Mouse (Mus musculus) cerebellum, postnatal 14 days (tissue): ENCODE results near the gene Ctnnd2.
A peak's percentile ranks its signal among the peaks of the same experiment; 100 is the strongest.
"Not testable (repeated sequence)": the region's sequence is repeated elsewhere in the genome, so short reads cannot be mapped to it uniquely, and the experiment has no call there.

Experiments used
- DNase-seq, 2 experiments: peaks; one replicate each; pipeline ENCODE4 v3.0.0; 2021; ENCODE audit warnings: mixed read lengths in 2 of 2

Ctnnd2 gene

GRCm38 (mm10) chr15:30172391-30173281 is at the start of gene Ctnnd2:
Gene Ctnnd2, plus strand, starts transcription at chr15:30172593.
- DNase-seq = peak; percentile 89 to 92

- no peak for DNase-seq
Measured at GRCm38 (mm10) chr15:30130705-30131104, 41.7 kb upstream of the Ctnnd2 start.

- not testable (repeated sequence) for DNase-seq
Measured at GRCm38 (mm10) chr15:30139626-30140025, 32.8 kb upstream of the Ctnnd2 start.

DNA sequence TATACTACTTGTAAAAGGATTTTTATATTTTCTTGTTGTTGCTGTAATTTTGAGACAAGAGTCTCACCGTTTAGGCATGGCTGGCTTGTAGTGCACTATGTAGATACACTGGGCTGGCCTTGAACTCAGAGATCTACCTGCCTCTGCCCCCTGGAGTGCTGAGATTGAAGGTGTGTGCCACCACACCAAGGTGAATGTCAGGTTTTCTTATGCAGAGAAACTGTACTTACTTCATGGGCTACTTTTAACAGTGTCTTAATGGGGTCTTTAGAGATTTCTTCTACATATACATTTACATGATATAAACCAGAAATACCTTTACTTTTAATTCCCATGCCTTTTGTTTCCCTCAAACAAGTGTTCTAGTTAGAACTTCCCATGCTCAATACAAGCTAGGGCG is 27.0 kb upstream of the Ctnnd2 start:
- DNase-seq = no peak

GRCm38 (mm10) chr15:30152176-30152575 is 20.2 kb upstream of the Ctnnd2 start:
- no peak for DNase-seq

- DNase-seq = no peak
Measured at GRCm38 (mm10) chr15:30157975-30158374, 14.4 kb upstream of the Ctnnd2 start.

- DNase-seq = peak; percentile 43 to 66
Measured at GRCm38 (mm10) chr15:30170031-30170430, 2.4 kb upstream of the Ctnnd2 start.

DNA sequence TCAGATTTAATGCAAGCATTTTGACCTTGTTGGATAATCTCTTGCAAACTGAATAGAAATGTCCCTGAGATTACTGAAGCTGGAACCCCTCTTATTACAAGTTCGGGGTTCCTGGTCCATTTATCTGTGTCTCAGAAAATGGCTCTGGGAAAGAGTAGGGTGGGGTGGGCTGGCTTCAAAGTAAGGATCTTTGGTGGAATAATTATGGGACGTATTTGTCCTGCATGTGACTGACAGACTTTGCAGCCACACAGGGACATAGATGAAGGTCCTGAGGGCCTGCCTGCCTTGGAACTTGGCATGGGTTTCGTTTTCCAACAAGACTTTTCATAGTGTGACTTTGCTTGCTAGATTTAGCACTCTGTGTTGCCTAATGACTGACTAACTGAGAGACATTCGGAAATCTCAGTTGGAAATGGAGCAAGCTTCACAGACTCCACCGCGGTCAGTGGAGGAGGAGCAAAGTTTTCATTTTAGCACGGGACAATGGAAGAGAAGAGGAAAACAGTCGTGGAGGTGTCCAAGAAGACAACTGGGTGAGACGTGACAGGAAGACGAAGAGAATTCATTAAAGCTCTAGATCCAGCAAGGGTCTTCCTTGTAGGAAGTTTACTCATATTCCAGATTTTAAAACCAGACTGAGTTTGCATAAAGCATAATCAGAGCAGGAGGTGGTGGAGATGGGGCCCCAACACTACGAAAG is 749 bp upstream of the Ctnnd2 start:
- DNase-seq = peak in 1 of 2 experiments; percentile 6

GRCm38 (mm10) chr15:30173370-30173941 is 1.1 kb downstream of the Ctnnd2 start:
- peak; percentile 62 to 72 for DNase-seq

DNA sequence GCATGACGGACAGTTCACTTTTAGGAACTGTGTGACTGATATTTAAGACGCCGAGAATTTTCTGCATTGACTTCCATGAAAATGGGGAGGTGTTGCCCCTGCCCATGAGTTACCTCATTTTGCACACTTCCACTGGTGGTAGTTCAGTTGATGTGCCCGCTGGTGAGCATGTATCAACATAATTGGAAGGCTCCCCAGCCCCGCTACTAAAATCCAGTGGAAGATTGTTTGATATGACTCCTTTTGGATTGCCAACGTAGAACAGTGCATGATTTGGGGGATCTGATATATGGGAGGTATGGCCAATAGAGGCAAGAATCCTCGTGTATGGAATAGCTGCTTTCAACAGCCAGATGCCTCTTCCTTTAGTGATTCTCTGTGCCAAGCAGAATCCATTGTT is 1.9 kb downstream of the Ctnnd2 start:
- DNase-seq = peak; percentile 22 to 37

DNA sequence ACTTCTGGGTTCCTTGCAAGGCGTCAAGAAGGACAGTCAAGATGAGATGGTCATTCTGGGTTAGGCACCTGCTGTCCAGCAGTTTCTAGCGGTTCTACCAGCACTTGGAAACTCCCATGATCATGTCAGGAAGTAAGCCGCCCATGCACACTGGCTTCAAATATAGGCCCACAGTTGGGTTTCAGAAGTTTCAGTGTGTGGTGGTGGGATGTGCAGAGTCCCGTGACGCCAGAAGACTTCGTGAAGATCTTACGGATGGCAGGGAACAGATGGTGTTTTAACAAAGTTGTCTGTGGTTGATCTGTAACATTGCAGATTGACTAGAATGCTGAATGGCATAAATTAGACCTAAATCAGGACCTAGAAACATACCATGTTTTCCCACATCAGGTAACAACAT is 11.6 kb downstream of the Ctnnd2 start:
- DNase-seq = no peak

DNA sequence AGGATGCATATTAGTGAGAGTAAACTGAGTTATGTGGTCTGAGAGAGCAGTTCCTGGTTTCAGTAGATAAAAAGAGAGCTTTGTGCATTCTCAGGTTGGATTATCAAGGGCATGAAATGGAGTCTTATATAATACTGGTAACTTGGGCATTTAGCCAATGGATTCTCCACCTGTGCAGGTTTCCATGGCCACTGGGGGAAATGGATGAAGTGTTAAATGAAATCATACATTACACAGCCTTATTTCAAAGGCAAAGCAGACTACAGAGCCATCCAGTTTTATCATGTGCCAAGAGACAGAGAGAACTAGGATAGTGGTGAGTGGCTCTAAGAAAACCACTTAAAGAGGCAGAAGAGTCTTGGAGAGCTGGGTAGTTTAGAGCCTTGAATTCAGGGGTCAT is 18.5 kb downstream of the Ctnnd2 start:
- DNase-seq = peak; percentile 48 to 69

- DNase-seq = peak; percentile 93 to 95
Measured at GRCm38 (mm10) chr15:30191931-30192668, 19.7 kb downstream of the Ctnnd2 start.

DNA sequence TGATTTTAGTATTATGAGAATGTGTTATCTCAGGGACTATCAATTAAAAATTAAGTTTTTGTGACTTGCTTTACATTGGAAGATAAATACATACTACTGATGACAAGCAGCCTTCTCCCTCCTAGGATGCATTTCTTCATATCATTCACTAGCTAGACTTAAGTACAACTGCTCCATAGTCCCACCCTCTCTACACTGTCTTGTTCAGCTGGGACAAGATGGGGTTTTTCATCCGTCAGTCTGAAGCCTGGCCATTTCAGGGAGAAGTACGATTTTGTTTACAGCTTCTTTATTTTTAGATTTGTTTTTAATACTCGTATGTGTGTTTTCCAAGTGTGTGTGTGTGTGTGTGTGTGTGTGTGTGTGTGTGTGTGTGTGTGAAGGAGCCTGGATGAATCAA is 26.0 kb downstream of the Ctnnd2 start:
- DNase-seq = no peak

DNA sequence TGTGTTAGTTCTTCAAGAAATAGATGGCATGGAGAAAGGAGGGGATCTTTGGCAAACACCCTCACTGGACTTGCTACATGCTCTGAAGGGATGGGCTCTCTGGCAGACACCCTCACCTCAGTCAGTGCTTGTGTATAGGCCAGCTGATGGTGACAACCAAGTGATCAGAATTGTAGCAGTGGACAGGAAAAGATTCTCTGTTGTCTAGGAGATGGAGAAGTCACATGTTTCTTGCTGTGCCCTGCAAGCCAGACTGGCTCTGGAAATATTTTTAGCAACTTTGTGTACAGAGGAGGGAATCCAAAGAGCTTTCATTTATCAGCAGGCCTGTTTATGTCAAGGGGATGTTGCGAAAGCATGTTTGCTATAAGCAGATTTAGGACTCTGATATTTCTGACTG is 27.4 kb downstream of the Ctnnd2 start:
- peak in 1 of 2 experiments; percentile 27 for DNase-seq

DNA sequence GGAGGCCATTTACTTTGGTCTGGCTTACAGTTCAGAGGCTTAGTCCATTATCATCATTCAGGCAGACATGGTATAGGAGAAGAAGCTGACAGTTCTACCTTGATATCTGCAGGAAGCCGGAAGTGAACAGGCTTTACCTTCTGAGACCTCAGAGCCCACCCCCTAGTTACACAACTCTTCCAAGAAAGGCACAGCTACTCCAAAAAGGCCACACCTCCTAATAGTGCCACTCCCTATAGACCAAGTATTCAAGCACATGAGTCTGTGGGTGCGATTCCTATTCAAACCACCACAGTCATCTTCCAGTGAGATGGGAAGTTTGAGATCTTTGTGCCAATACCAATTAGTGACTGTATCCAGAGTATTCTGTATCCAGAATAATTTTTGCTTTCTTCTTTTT is 28.8 kb downstream of the Ctnnd2 start:
- DNase-seq = no peak

DNA sequence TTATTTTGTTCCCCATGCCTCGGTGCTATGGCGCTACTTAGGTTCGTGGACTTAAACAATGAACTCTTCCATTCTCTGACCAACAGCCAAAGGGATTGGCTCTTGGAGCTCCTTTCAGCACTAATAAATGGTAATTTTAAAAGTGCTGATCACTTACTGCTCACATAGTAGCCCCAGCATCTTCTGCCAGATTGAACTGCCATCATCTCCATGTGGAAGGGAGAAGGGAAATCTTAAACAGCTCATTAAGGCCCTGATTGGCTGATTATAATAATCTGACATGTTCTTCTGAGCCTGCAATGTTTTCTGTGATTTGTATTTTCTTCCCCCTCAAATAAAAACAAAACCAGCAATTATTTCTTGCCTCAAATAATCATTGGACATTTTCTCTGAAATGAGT is 29.2 kb downstream of the Ctnnd2 start:
- DNase-seq = no peak

DNA sequence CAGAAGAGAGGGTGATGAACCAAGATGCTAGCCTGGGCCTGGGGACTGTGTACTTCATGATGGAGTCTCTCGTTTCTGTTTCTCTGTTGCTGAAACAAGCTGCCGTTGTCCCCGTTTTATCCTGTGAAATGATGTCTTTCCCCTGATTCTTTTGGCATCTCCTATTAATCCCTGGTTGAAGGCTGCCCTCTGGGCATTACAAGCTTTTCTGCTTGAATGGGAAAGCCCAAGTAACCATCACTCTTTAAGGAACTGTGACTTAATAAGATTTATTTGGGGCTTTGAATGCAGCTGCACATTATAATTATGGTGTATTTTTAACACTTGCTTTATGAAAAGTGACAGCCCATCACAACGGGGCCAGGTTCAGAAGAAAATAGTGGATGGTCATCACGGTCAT is 40.4 kb downstream of the Ctnnd2 start:
- no peak for DNase-seq

DNA sequence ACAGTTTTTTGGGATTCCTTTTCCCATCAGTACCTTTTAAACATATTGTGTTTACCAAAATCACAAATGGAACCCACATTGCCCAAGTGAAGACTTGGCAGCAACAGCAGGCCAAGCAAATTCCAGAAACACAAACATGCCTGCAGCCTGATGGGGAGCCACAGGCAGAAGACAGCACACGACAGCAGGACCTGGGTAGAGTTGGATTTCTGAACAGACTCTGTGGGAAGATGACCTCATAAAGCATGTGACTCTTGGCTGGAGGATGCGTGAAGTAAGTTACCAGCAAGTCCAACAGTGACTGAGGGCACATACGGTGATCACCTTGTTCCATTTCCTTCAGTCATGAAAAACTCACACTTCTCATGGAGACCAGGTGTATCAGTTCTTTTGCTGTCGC is 43.5 kb downstream of the Ctnnd2 start:
- peak; percentile 37 to 62 for DNase-seq

- DNase-seq = peak; percentile 31 to 45
Measured at GRCm38 (mm10) chr15:30229112-30229511, 56.7 kb downstream of the Ctnnd2 start.

GRCm38 (mm10) chr15:30235210-30236034 is 63.0 kb downstream of the Ctnnd2 start:
- DNase-seq = no peak

- DNase-seq = no peak
Measured at GRCm38 (mm10) chr15:30240881-30241280, 68.5 kb downstream of the Ctnnd2 start.
